Mouse (Mus musculus) megakaryocyte, embryonic 14.5 days (primary cell): ENCODE results near the gene Hoxd10. TPM values are rescaled to one million over a fixed set of nuclear protein-coding genes. Genes with fewer than 3 reads are reported as not detected.

ENCODE experiments used
- H3K27me3 ChIP-seq: replicated peaks from 2 replicates; pipeline ENCODE3; 2012; ENCODE audit warnings: inconsistent platforms
- H3K36me3 ChIP-seq: replicated peaks from 2 replicates; pipeline ENCODE3; 2012; ENCODE audit warnings: low read length, inconsistent platforms, mixed read lengths
- H3K4me1 ChIP-seq: 2 replicates; pipeline ENCODE4 v1.6.1; 2012; ENCODE audit warnings: inconsistent platforms
- H3K4me3 ChIP-seq: replicated peaks from 2 replicates; pipeline ENCODE3; 2012; ENCODE audit warnings: moderate library complexity, mild to moderate bottlenecking, inconsistent platforms
- H3K9me3 ChIP-seq: 2 replicates; pipeline ENCODE4 v1.6.1; 2012; ENCODE audit warnings: inconsistent platforms
- FLI1 ChIP-seq: IDR thresholded peaks from 2 replicates; pipeline ENCODE4 v1.6.1; 2012; ENCODE audit warnings: low read length, inconsistent platforms, mixed read lengths
- GATA1 ChIP-seq: IDR thresholded peaks from 3 replicates; pipeline ENCODE4 v1.6.1; 2012; ENCODE audit warnings: mixed read lengths, low read length, inconsistent platforms, borderline replicate concordance
- polyA plus RNA-seq: library from polyadenylated mRNA; stranded (reverse); fragments of >175 nt; gene quantifications from 2 replicates; pipeline ENCODE4 v1.2.3, GENCODE M21; 2012; ENCODE audit warnings: low replicate concordance; ENCODE audit not compliant: insufficient read depth

Hoxd10 gene
- polyA plus RNA-seq, 1 experiment, result not detected

GRCm38 (mm10) chr2:74679980-74680379 is 11.7 kb upstream of the Hoxd10 start:
- TF ChIP-seq FLI1 (no peak), GATA1 (no peak)
- peak overlapping the region; percentile 81 for H3K4me3 ChIP-seq
- H3K9me3 ChIP-seq, result 0 out of 2 replicates have a peak, but pooled peaks cover 5% of the 10 kb centered on the region
- H3K36me3 ChIP-seq, result no peaks in the 10 kb centered on the region
- H3K27me3 ChIP-seq, result peaks cover 100% of the 10 kb centered on the region
- peaks cover 42% of the 10 kb centered on the region for H3K4me1 ChIP-seq

DNA sequence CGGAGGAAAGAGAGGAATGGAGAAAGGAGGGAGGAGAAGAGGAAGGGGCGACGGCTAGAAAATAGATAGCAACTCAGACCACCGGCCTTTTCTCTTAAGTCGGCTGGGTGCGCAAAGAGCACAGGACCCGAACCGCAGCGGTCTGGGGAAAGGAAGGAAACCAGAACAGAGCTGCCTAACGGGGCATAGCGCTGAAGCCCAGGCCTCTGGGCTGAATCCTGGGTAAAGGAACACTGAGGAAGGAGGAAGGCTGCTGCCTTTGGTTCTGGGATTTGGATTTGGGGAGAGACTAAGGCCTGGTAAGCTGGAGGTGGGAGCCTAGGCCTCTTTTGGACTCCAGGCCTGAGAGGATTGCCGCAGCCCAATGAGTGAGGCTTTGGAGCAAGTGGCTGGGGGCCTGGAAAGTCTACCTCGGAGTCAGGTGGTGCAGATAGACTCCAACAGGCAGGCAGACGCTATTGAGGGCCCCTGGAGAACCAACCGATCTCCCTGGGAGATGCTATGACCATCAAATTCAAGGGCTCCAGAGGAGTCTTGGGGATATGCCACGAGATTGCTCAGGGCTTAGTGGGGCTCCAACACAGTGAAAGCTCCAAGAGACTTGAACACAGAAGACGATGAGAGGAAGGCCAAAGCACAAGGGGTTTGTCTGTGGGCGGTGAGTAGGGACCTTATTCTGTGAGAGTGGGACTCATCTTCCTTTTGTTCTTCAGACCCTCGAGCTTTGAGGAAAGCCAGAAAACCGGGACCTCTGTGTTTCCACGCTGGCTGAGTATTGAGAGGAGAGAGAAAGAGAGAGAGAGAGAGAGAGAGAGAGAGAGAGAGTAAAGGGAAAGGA is 10.9 kb upstream of the Hoxd10 start:
- no peak overlapping the region for H3K4me3 ChIP-seq
- H3K36me3 ChIP-seq, result no peaks in the 10 kb centered on the region
- H3K9me3 ChIP-seq, result 0 out of 2 replicates have a peak, but pooled peaks cover 5% of the 10 kb centered on the region
- H3K27me3 ChIP-seq, result peaks cover 100% of the 10 kb centered on the region
- TF ChIP-seq GATA1 (no peak), FLI1 (no peak)
- peaks cover 36% of the 10 kb centered on the region for H3K4me1 ChIP-seq

GRCm38 (mm10) chr2:74681594-74682531 is 9.9 kb upstream of the Hoxd10 start:
- 0 out of 2 replicates have a peak, but pooled peaks cover 5% of the 10 kb centered on the region for H3K9me3 ChIP-seq
- H3K36me3 ChIP-seq, result no peaks in the 10 kb centered on the region
- peaks cover 99% of the 10 kb centered on the region for H3K27me3 ChIP-seq
- H3K4me1 ChIP-seq, result peaks cover 36% of the 10 kb centered on the region
- H3K4me3 ChIP-seq, result peak overlapping the region; percentile 71
- TF ChIP-seq GATA1, result no peak
- no peak for TF ChIP-seq FLI1

DNA sequence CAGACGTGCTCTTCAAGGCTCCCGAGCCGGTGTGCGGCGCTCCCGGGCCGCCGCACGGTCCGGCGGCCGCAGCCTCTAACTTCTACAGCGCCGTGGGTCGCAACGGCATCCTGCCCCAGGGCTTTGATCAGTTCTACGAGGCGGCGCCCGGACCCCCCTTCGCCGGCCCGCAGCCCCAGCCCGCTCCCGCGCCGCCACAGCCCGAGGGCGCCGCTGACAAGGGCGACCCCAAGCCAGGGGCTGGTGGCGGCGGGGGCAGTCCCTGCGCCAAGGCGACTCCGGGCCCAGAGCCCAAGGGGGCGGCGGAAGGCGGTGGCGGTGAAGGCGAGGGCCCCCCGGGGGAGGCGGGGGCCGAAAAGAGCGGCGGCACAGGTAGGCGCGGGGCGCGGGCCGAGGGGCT is 8.9 kb upstream of the Hoxd10 start:
- TF ChIP-seq FLI1 (no peak), GATA1 (no peak)

GRCm38 (mm10) chr2:74683471-74683951 is 8.2 kb upstream of the Hoxd10 start:
- peaks cover 98% of the 10 kb centered on the region for H3K27me3 ChIP-seq
- H3K4me1 ChIP-seq, result peaks cover 45% of the 10 kb centered on the region
- TF ChIP-seq GATA1 (no peak), FLI1 (no peak)
- H3K4me3 ChIP-seq, result no peak overlapping the region
- H3K9me3 ChIP-seq, result 0 out of 2 replicates have a peak, but pooled peaks cover 5% of the 10 kb centered on the region
- no peaks in the 10 kb centered on the region for H3K36me3 ChIP-seq

More for the DNA sequence above, 8.9 kb upstream of the Hoxd10 start:
- peaks cover 99% of the 10 kb centered on the region for H3K27me3 ChIP-seq
- peaks cover 44% of the 10 kb centered on the region for H3K4me1 ChIP-seq
- H3K36me3 ChIP-seq, result no peaks in the 10 kb centered on the region
- H3K4me3 ChIP-seq, result no peak overlapping the region
- H3K9me3 ChIP-seq, result 0 out of 2 replicates have a peak, but pooled peaks cover 5% of the 10 kb centered on the region

DNA sequence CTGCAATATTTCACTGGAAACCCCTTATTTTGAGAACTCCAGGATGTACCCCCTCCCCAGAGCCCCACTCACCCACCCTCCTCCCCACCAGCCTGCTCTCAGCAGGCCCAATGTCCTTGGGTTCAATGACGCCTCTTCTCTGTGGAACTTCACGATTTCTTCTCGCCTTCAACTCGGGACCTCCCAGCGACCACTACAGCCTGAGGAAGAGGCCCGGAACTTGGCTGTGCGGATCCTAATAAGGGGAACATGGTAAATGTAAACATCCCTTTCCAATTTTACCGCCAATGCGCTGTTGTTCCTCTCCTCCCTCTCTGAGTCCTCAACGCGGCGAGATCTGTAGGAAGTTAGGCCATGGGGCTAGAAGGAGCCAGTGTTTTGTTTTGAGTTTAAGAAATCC is 7.6 kb upstream of the Hoxd10 start:
- 0 out of 2 replicates have a peak, but pooled peaks cover 5% of the 10 kb centered on the region for H3K9me3 ChIP-seq
- H3K36me3 ChIP-seq, result no peaks in the 10 kb centered on the region
- no peak overlapping the region for H3K4me3 ChIP-seq
- TF ChIP-seq FLI1 (no peak), GATA1 (no peak)
- H3K27me3 ChIP-seq, result peaks cover 98% of the 10 kb centered on the region
- H3K4me1 ChIP-seq, result peaks cover 43% of the 10 kb centered on the region

DNA sequence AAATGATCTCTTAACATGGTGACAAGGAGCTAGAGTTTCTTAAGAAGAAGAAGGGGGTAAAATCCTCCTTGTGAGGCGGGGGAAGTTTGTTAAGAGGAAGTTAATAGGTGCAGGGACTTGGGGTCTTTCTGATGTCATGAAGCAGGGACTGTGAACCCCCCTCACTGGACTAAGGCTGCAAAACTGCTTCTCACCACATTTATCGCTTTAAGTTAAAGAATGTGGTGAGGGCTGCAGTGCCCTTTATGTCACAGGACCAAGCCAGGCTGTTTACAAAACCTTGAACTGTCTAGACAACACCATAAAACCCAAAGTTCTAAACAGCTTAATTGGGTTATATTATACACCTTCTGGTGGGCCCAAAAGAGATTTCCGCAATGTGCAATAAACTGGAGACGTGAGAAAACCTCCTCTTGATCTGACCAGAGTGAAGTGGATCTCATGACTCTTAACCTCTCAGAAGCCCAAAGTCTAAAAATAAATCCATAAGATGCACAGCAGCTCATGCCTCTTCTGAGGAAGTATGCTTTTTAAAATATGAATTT is 6.6 kb upstream of the Hoxd10 start:
- H3K27me3 ChIP-seq, result peaks cover 98% of the 10 kb centered on the region
- H3K9me3 ChIP-seq, result 0 out of 2 replicates have a peak, but pooled peaks cover 5% of the 10 kb centered on the region
- peaks cover 36% of the 10 kb centered on the region for H3K4me1 ChIP-seq
- TF ChIP-seq FLI1, result no peak
- TF ChIP-seq GATA1, result no peak
- no peak overlapping the region for H3K4me3 ChIP-seq
- H3K36me3 ChIP-seq, result no peaks in the 10 kb centered on the region

DNA sequence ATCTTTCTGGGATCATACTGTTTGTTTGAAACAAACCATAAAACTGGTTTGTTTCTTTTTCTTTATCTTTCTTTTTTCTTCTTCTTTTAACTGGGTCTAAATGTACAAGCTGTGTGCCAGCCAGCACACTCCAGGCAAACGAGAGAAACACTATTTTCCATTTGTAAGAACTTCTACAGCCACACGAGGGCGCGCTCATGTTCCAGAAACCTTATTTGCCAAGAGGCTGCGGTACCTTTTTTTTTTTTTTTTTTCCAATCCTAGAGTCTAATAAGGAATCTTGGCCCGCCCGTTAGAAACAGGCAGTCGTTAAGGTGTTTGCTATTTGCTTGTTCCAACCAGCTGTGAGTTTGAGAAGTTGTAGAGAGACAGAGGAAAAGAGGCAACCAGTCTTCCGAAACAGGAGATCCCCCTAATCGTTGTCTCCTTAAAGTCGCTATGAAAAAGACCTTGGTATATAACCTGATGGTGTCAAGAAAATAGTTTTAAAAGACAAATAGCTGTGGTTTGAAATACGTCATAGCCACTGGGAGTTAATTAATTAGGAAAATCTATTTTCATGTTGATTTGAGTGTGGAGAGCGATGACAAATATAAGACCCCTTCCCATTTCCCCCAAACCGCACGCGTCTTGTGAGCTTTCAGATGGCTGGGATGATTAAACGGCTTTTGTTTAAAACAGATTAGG is 5.3 kb upstream of the Hoxd10 start:
- H3K4me1 ChIP-seq, result peaks cover 35% of the 10 kb centered on the region
- H3K4me3 ChIP-seq, result no peak overlapping the region
- peaks cover 97% of the 10 kb centered on the region for H3K27me3 ChIP-seq
- TF ChIP-seq GATA1 (no peak), FLI1 (no peak)
- no peaks in the 10 kb centered on the region for H3K36me3 ChIP-seq
- peaks cover 11% of the 10 kb centered on the region; the same call in 1 of the 2 replicates for H3K9me3 ChIP-seq
